Mouse (Mus musculus) forebrain, postnatal 0 days (tissue): ENCODE results near the gene Hck. TPM values are rescaled to one million over a fixed set of nuclear protein-coding genes. Genes with fewer than 3 reads are reported as not detected.
A peak's percentile ranks its signal among the peaks of the same experiment; 100 is the strongest.

Source experiments
- ATAC-seq: fragments of 200-750 bp; cut with Nextera tagmentation; 2 replicates; pipeline ENCODE4 v1.8.0; 2017; ENCODE audit warnings: mild to moderate bottlenecking, moderate library complexity
- DNase-seq: peaks from one replicate; pipeline ENCODE4 v3.0.0-alpha.2; 2015
- H3K27ac ChIP-seq: fragments of 300-500 bp; sonication (generic); 2 replicates; pipeline ENCODE4 v1.5.1; 2014; ENCODE audit warnings: low read depth, mild to moderate bottlenecking, antibody characterized with exemption, low read length, moderate library complexity, mixed read lengths
- H3K27me3 ChIP-seq: fragments of 300-500 bp; sonication (generic); 2 replicates; pipeline ENCODE4 v1.6.1; 2014; ENCODE audit warnings: mild to moderate bottlenecking, low read length, mixed read lengths; ENCODE audit not compliant: insufficient read depth
- H3K36me3 ChIP-seq: fragments of 300-500 bp; sonication (generic); 2 replicates; pipeline ENCODE4 v1.6.1; 2014; ENCODE audit warnings: mild to moderate bottlenecking, moderate library complexity; ENCODE audit not compliant: insufficient read depth
- H3K4me1 ChIP-seq: fragments of 300-500 bp; sonication (generic); 2 replicates; pipeline ENCODE4 v1.6.1; 2014; ENCODE audit warnings: antibody characterized with exemption; ENCODE audit not compliant: insufficient read depth
- H3K4me2 ChIP-seq: fragments of 300-500 bp; sonication (generic); 2 replicates; pipeline ENCODE4 v1.6.1; 2014; ENCODE audit warnings: low read depth, mild to moderate bottlenecking, moderate library complexity
- H3K4me3 ChIP-seq: fragments of 300-500 bp; sonication (generic); 2 replicates; pipeline ENCODE4 v1.5.1; 2014; ENCODE audit warnings: low read depth, low read length, mixed read lengths
- H3K9ac ChIP-seq: fragments of 300-500 bp; sonication (generic); 2 replicates; pipeline ENCODE4 v1.6.1; 2014; ENCODE audit warnings: mild to moderate bottlenecking
- H3K9me3 ChIP-seq: fragments of 300-500 bp; sonication (generic); 2 replicates; pipeline ENCODE4 v1.6.1; 2016; ENCODE audit warnings: low read length
- CTCF ChIP-seq: sonication (generic); IDR thresholded peaks from 2 replicates; pipeline ENCODE4 v1.5.1; 2016; ENCODE audit warnings: antibody characterized with exemption, control low read depth, low read depth
- WGBS: fragments of 180-500 bp; shearing (Covaris S2); extraction: QIAGEN DNeasy Blood & Tissue Kit; methylation state at CpG from one replicate; pipeline ENCODE4 v1.1.7; 2014; 5-methylcytosine and 5-hydroxymethylcytosine counted together
- polyA plus RNA-seq: library from polyadenylated mRNA; unstranded; fragments of >200 nt; fragmentation: Nextera tagmentation; extraction: Ambion mirVana; gene quantifications from 2 replicates; pipeline ENCODE4 v1.2.1, GENCODE M21; 2015
- total RNA-seq: library from RNA; depleted of rRNA; stranded (reverse); fragments of >200 nt; gene quantifications from 2 replicates; pipeline ENCODE4 v1.2.3, GENCODE M21; 2014

The Hck gene
- total and polyA plus RNA-seq, 2 experiments from 2014 or later: 3.1 to 3.5 TPM

DNA sequence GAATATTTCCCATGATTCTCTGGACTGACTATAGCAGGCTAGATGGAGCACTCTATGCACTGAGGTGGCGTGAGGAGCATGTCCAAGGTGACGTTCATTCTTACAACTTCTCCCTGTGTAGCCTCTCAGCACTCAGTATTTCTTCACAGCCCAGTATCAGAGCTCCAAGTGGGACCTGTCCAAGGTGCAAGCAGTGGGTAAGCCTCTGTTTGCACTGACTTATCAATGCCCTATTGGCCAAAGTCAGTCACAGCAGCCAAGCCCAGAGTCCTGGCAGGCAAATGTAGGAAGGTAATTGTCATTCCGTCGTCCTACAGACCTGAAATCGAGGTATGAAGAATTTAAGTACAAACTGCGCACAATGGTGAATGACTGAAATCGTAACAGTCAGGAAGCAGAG is 30.9 kb downstream of the Hck start:
- Histone ChIP-seq H3K4me1 (no peaks in the 10 kb centered on the region), H3K9ac (no peak overlapping the region), H3K4me3 (no peak overlapping the region), H3K36me3 (no peaks in the 10 kb centered on the region), H3K4me2 (no peak overlapping the region), H3K27ac (no peak overlapping the region), H3K9me3 (no peaks in the 10 kb centered on the region), H3K27me3 (no peaks in the 10 kb centered on the region; the same call in 1 of the 2 replicates)
- DNase-seq: no peak
- no peak for ATAC-seq
- 80% methylated on average over 7 of the region's 7 CpGs for WGBS
- no peak for TF ChIP-seq CTCF

GRCm38 (mm10) chr2:153139996-153140613 is 31.8 kb downstream of the Hck start:
- peak; percentile 52 for DNase-seq

GRCm38 (mm10) chr2:153142620-153143199 is 34.4 kb downstream of the Hck start:
- H3K27me3 ChIP-seq: no peaks in the 10 kb centered on the region; the same call in none of the 2 replicates
- ATAC-seq: peak; percentile 43
- no peaks in the 10 kb centered on the region for H3K9me3 ChIP-seq
- peak; percentile 82 for DNase-seq
- WGBS: 31% methylated on average over 10 of the region's 10 CpGs
- no peaks in the 10 kb centered on the region for H3K4me1 ChIP-seq
- peak; percentile 86 for TF ChIP-seq CTCF
- no peak overlapping the region for H3K4me3 ChIP-seq
- no peak overlapping the region for H3K27ac ChIP-seq
- no peak overlapping the region for H3K9ac ChIP-seq
- no peaks in the 10 kb centered on the region for H3K36me3 ChIP-seq
- H3K4me2 ChIP-seq: no peak overlapping the region

More at GRCm38 (mm10) chr2:153139996-153140613, 31.8 kb downstream of the Hck start:
- no peaks in the 10 kb centered on the region for H3K9me3 ChIP-seq
- no peak overlapping the region for H3K27ac ChIP-seq
- no peak overlapping the region for H3K9ac ChIP-seq
- no peaks in the 10 kb centered on the region; the same call in none of the 2 replicates for H3K27me3 ChIP-seq
- no peaks in the 10 kb centered on the region for H3K4me1 ChIP-seq
- H3K4me3 ChIP-seq: no peak overlapping the region
- no peaks in the 10 kb centered on the region for H3K36me3 ChIP-seq
- 12% methylated on average over 9 of the region's 9 CpGs for WGBS
- H3K4me2 ChIP-seq: no peak overlapping the region
- peak; percentile 47 for ATAC-seq
- no peak for TF ChIP-seq CTCF

- Histone ChIP-seq H3K4me3 (no peak overlapping the region), H3K9me3 (no peaks in the 10 kb centered on the region), H3K4me1 (no peaks in the 10 kb centered on the region), H3K27me3 (no peaks in the 10 kb centered on the region; the same call in none of the 2 replicates), H3K36me3 (no peaks in the 10 kb centered on the region), H3K27ac (no peak overlapping the region), H3K4me2 (no peak overlapping the region), H3K9ac (no peak overlapping the region)
- no peak for TF ChIP-seq CTCF
- WGBS: 67% methylated on average over 5 of the region's 5 CpGs
- no peak for ATAC-seq
- DNase-seq: no peak
These were observed 37.1 kb downstream of the Hck start for GRCm38 (mm10) chr2:153145346-153145745.

DNA sequence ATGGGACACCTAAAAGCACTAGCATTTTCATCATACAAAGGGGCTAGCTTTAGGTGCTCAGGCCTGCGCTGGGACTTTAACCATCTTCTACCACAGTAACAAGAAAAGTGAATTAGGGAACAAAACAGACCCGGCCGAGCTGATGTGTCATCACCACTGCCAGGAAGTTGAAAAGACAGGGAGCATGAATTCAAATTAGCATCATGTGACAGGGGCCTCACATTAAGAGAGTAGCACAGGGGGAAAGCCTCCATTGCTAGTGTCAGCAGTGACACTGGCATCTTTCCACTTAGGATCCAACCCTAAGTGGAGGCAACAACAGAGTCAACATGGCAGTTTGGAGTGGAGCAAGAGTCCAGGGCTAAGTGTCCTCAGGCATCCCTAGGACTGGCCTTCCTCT is 39.0 kb downstream of the Hck start:
- no peak overlapping the region for H3K9ac ChIP-seq
- whole genome bisulfite sequencing: 70% methylated on average over 3 of the region's 3 CpGs

DNA sequence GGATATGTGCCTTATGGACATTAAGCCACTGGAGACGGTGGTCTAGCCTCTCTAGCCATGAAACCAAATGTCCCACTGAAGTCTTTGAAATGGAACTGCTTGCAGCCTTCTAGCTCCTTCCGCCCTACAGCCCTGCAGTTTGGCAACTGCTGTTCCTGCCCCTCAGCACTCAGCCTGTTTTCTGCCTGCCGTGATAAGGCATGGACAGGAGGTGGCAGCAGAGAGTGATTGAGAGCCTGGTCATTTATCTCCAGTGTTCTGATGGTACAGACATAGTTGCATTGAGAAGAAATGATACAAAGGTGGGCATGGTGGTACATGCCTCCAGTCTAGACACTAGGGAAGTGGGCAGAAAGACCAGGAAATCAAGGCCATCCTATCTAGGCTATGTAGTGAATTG is 39.4 kb downstream of the Hck start:
- H3K36me3 ChIP-seq: no peaks in the 10 kb centered on the region
- no peak overlapping the region for H3K9ac ChIP-seq
- ATAC-seq (peak; percentile 38; the same call in 1 of the 2 replicates), DNase-seq (peak; percentile 76)
- H3K4me3 ChIP-seq: no peak overlapping the region
- no peak overlapping the region for H3K4me2 ChIP-seq
- WGBS: 17% methylated on average over 3 of the region's 3 CpGs
- H3K27ac ChIP-seq: no peak overlapping the region
- no peaks in the 10 kb centered on the region; the same call in none of the 2 replicates for H3K27me3 ChIP-seq
- peak; percentile 92 for TF ChIP-seq CTCF
- no peaks in the 10 kb centered on the region for H3K9me3 ChIP-seq
- no peaks in the 10 kb centered on the region for H3K4me1 ChIP-seq

More for the DNA sequence above, 39.0 kb downstream of the Hck start:
- Histone ChIP-seq H3K4me3 (no peak overlapping the region), H3K4me1 (no peaks in the 10 kb centered on the region), H3K27ac (no peak overlapping the region), H3K9me3 (no peaks in the 10 kb centered on the region), H3K27me3 (no peaks in the 10 kb centered on the region; the same call in none of the 2 replicates), H3K36me3 (no peaks in the 10 kb centered on the region), H3K4me2 (no peak overlapping the region)
- ATAC-seq (no peak), DNase-seq (no peak)
- no peak for TF ChIP-seq CTCF

DNA sequence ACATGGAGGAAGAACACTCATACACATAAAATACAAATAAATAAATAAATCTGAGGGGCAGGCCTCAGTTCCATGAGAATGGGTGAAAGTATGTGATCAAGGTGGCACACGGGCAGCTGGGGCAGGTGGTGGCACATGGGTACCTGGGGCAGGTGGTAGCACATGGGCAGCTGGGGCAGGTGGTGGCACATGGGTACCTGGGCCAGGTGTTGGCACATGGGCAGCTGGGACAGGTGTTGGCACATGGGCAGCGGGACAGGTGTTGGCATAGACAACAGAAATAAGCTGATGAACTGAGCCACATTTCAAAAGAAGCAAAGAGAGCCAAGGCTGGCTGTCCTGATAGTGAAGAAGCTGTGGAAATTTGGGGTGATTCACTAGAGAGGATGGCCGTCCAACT is 41.5 kb downstream of the Hck start:
- no peaks in the 10 kb centered on the region; the same call in 1 of the 2 replicates for H3K27me3 ChIP-seq
- no peak overlapping the region for H3K9ac ChIP-seq
- TF ChIP-seq CTCF: no peak
- H3K9me3 ChIP-seq: no peaks in the 10 kb centered on the region
- no peak overlapping the region for H3K4me3 ChIP-seq
- H3K4me1 ChIP-seq: no peaks in the 10 kb centered on the region
- H3K36me3 ChIP-seq: no peaks in the 10 kb centered on the region
- 81% methylated on average over 3 of the region's 3 CpGs for WGBS
- H3K4me2 ChIP-seq: no peak overlapping the region
- no peak overlapping the region for H3K27ac ChIP-seq
- no peak for DNase-seq
- ATAC-seq: no peak
